Mouse (Mus musculus) CD4-positive helper T cell, adult 2 months (primary cell): ENCODE data around the gene Cylc2.

Source experiments
- DNase-seq: peaks from one replicate; pipeline ENCODE4 v3.0.0-alpha.2; 2012; ENCODE audit warnings: low read depth, missing footprints, low spot score

Cylc2 gene

DNA sequence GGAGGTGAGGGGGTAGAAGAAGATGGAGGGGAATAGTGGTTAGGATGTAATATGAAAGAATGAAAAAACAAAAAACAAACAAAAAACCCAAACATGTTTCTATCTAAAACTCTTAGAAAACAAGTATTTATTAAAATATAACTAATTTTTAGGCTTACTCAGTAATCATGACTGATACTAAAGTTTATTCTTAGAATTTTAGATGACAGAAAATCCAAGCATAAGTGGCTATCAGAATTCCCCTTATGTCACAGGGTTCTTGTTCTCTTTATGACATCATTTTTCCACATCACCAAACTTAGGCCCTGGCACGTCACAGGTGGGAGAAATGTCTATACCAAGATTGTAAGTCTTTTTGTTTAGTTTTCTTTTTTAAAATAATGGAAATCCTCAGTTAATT is at the start of gene Cylc2:
TSS of gene Cylc2 (plus strand) at position 301 of the 400 bp plus-strand sequence.
- no peak for DNase-seq
